Mouse (Mus musculus): ENCODE data around the gene AC134908.4.

GRCm38 (mm10) chr17:25818851-25819780, 23.7 kb upstream of the AC134908.4 start:
- no peak for TF ChIP-seq CTCF (IDR thresholded peaks at IDR 0.05; ENCODE audit: borderline replicate concordance, insufficient read depth, low read depth, low read length)
- no peak for TF ChIP-seq POLR2A (IDR thresholded peaks at IDR 0.05; ENCODE audit: borderline replicate concordance, insufficient read depth, low read length)

Data from cerebellum, adult 2 months (tissue).